Mouse (Mus musculus): ENCODE measurements around the gene Pcna.

GRCm38 (mm10) chr2:132279336-132279882, 26.3 kb upstream of the Pcna start:
- TF ChIP-seq CTCF (conservative IDR thresholded peaks at IDR 0.05; ENCODE audit: insufficient read depth, insufficient read length, low read depth, low read length), result no peak
- no peak for TF ChIP-seq POLR2A (IDR thresholded peaks at IDR 0.05; ENCODE audit: low read depth, low read length)

All from kidney, adult 2 months (tissue).